Mouse (Mus musculus) heart, postnatal 4 days (tissue): ENCODE results near the gene Lbhd2. TPM values are rescaled to one million over a fixed set of nuclear protein-coding genes. Genes with fewer than 3 reads are reported as not detected.

ENCODE experiments used
- DNase-seq: peaks from one replicate; pipeline ENCODE4 v3.0.0; 2021
- total RNA-seq, 2 experiments: library from RNA; stranded (reverse); gene quantifications; 2 replicates each; pipeline ENCODE4 v1.2.3; 2021

Gene Lbhd2
- total RNA-seq, 2 experiments from 2014 or later, result not detected

GRCm38 (mm10) chr12:111409583-111409982 lies 3.0 kb downstream of the Lbhd2 start:
- no peak for DNase-seq

GRCm38 (mm10) chr12:111411631-111412355 lies 5.2 kb downstream of the Lbhd2 start:
- DNase-seq, result peak; percentile 81

DNA sequence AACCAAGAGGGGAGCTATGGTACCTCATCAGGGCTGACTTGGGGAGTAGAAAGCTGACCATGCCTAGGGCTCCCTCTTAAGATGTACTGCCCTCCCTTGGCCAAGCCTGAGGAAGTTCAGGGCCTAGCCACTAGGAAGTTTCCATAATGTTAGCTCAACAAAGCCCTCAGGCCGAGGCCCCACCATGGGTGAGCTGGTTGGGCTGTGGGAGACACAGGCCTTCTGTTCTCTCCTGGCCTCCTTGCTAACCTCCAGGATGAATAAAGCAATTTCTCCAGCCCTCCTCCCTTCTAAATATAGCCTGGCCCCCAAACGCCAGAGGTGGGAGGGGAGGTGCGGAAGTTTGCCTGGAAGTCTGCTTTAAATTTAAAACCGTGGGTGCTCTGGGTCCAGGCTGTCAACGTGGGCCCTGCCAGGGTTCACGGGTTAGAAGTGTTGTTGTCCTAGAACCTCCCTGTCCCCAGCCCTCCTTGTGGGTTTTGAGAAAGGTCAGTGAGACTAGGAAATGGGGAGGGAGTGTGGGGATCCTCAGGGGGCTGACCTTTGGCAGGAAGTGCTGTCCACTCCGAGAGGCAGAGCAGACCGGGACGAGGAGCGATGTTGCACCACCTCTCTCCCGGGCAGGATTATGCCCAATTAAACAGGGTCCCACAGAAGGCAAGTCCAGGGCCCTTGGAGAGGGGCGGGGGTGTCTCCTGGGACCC lies 6.1 kb downstream of the Lbhd2 start:
- peak; percentile 54 for DNase-seq

GRCm38 (mm10) chr12:111413300-111413699 lies 6.7 kb downstream of the Lbhd2 start:
- DNase-seq, result peak; percentile 96

- DNase-seq, result no peak
These were observed 10.5 kb downstream of the Lbhd2 start, which contains the start of gene Exoc3l4 for GRCm38 (mm10) chr12:111416921-111417779. TSS of gene Exoc3l4 (plus strand) at chr12:111417017.

- DNase-seq, result no peak
These were observed 13.3 kb downstream of the Lbhd2 start for GRCm38 (mm10) chr12:111419918-111420317.

GRCm38 (mm10) chr12:111420946-111421709 lies 14.5 kb downstream of the Lbhd2 start:
- no peak for DNase-seq

DNA sequence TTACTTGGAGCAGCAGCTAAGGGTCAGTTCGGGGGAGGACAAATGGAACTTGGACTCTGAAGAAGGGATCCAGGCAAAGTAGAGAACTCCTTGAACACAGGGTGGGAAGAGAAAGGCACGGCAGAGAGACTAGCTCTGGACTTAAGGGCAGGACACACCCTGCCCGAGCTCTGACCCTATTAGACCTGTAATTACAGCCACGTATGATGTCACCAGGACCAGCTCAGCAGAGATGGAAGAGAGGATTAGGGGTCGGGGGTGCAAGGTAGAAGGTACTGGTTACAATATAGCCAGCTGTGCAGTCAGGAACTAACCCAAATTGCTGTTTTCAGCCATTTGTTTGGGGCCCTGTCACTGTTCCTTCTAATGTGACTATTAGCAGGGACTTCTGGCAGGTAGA lies 16.2 kb downstream of the Lbhd2 start:
- DNase-seq, result no peak

DNA sequence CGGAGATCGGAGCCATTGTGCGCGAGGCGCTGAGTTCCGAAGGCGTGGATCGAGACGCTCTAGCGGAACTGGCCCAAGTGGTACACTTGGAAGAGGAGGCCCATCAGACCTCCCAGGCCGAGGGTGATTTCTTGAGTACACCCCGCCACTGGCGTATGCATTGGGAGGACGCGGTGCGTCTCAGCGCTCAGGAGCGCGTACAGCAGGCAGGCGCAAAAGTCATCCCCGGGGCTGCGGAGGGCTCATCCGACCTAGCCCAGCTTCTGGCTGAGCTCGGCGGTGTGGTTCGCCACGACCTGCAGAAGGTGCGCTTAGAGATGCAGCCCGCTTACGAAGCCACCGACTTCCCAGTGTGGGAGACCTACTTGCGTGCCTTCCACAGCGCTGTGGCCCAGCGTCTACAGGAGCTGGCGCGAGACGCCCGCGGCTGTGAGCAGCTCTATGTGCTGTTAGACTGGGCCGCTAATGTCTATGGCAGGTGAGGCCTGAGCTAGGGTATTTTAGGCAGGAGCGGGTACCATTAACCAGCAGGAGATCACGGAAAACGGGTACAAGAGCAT lies 17.0 kb downstream of the Lbhd2 start:
- no peak for DNase-seq

DNA sequence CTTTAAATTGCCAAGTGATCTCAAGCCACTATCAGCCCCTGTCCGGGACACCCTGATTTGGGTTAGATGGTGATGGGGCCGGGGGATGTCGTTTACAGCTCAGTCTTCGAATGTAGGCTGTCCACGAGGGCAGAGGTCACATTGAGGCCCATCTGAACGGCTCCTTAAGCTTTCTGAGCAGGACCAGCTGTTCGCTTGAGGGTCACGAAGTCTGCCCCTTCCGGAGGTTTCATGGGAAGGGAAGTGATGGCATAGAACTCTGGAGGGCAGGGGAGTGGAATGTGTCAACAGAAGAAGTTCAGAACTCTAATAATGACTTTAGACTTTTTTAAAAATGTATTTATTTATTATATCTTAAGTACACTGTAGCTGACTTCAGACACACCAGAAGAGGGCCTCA lies 17.9 kb downstream of the Lbhd2 start:
- no peak for DNase-seq

DNA sequence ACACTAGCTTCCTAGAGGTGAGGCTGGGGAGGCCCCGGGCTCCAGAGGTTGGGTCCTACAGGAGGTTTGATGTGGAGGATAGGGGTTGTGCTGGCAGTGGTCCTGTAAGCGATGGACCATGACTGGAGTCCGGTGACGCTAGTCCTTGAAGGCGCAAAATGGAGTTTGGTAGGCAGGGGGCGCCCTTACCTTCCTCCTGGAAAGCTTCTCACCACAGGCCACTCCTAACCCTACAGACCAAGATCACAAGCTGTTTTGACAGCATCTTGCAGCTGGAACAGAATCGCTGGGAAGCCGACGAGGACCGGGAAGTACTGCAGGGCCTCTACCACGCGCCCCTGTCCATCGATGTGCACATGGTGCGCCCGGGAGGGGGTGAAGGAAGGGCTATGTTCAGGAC lies 18.6 kb downstream of the Lbhd2 start:
- peak; percentile 94 for DNase-seq

GRCm38 (mm10) chr12:111425789-111426460 lies 19.3 kb downstream of the Lbhd2 start:
- DNase-seq, result peak; percentile 98

DNA sequence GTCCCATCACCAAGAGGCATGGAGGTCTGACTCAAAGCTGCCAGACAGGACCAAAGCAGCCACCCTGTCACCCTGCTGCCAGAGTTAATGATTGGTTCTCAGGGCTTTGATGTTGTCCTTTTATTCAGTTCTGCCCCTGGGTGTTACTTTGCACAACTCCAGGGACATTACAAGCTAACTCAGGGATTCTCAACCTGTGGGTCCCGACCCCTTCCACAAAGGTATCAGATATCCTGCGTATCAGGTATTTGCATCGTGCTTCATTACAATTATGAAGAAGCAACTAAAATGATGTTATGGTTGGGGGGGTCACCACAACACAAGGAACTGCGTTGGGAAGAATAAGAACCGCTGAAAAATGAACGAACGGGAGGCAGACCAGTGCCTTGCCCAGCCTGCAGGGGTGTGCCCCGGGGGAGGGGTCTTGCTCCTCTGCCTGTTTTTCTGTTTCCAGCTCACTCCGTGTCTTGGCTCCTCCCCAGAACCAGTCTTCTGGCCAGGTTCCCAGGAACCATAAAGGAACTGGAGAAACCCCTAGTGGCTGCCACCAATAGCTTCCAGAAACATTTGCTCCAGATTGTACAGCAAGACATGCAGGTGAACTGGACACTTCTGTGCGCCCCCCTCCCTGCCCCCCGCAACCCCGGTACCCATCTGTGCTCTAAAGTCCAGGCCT lies 21.0 kb downstream of the Lbhd2 start:
- DNase-seq, result peak; percentile 52

- DNase-seq, result no peak
These were observed 21.8 kb downstream of the Lbhd2 start for GRCm38 (mm10) chr12:111428364-111428763.

DNA sequence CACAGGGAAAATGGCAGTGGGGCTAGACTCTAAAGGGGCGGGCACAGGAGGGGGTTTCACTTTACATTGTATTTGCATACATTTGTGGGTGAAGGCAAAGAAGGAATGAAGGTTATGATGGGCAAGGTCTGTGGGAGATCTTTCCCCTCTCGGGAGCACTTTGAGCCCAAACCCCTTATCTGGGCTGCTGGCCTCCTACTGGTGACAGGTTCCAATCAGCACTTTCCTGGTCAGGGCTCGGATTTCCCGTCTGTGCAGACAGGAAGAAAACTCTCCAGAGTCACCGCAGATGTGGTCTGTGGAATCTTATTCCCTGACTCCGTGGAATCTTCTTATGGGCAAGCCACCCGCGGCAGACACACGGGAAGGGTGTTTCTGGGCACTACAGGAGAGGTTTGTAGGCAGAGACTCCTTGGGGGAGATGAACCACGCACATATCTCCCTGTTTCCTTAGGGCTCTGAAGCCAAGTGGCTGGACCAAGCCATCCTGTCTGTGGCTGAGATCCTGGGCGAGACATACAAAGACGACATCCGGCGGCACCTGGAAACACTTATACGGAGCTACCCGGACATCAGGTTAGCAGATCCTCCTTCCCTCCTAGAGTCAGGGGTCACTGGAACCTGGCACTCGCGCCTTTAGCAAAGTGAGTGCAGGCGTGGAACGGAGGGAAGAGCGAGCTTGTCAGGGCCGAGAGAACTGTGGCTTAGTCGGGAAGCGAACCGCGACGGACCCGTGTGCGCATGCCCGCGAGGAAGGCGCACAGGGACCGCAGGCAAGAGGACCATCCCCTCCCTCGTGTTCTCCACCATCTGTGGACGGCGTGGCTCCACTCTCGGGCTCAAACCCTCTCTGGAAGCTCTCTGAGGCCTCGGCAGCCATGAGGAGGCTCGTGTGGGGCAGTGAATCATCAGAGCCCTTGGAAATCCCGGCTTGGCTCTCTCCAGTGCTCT lies 22.6 kb downstream of the Lbhd2 start:
- peak; percentile 62 for DNase-seq

GRCm38 (mm10) chr12:111430049-111430867 lies 23.6 kb downstream of the Lbhd2 start:
- peak; percentile 57 for DNase-seq

DNA sequence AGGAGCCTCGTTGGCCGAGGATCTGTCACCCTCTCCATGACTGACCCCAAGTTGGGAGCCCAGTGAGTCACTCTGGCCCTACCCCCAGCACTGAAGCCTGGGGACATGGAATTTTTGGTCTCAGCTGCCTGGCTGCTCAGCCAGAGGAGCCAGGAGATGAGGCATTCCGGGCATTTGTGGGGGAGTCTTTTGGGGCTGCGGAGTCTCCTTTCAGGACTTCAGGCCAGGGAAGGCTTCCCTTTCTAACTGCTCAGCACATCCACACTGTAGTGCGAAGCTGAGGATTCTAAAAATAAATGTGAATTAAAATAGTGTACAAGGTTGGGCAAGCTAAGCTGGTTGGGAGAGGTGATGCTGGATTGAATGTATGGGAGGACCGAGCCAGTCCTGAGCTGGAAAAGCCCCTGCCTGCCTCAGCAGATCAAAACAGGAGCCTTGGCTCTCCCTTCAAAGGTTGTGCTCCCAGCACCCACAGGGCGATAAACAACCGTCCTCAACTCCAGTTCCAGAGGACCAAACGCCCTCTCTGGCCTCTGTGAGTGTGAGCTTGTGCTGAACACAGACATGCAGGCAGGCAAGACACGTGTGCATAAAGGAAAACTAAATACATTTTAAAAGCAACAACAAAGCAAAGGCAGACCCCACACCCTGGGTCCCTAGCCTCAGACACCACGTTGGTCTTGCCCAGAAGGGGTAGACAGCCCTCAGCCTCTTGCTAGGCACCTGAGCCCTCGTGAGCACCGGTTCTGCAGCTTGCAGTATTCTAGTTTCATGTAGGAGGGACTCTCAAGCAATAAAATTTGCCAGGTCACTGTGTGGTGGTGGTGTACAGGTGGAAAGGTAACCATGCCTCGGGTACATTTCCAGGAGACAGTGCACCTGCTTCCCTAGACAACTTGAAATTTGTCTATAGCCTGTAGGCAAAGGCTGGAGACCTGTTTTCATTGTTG lies 24.5 kb downstream of the Lbhd2 start:
- no peak for DNase-seq
